Mouse (Mus musculus): ENCODE results near the gene Agpat2. TPM values are rescaled to one million over a fixed set of nuclear protein-coding genes. Genes with fewer than 3 reads are reported as not detected.

Agpat2 gene
- polyA plus RNA-seq, 1 experiment from 2014 or later = 32.9 TPM

- Histone ChIP-seq H3K4me1 (ENCODE audit: insufficient read depth) (peaks cover 25% of the 10 kb centered on the region), H3K4me2 (no peak overlapping the region), H3K36me3 (ENCODE audit: insufficient read depth) (no peaks in the 10 kb centered on the region), H3K9me3 (ENCODE audit: low read depth, low read length) (no peaks in the 10 kb centered on the region), H3K27ac (ENCODE audit: low read depth) (no peak overlapping the region), H3K9ac (no peak overlapping the region), H3K27me3 (ENCODE audit: insufficient read depth, low read length) (no peaks in the 10 kb centered on the region), H3K4me3 (ENCODE audit: low read depth, low read length) (no peak overlapping the region)
- TF ChIP-seq CTCF (IDR thresholded peaks at IDR 0.05; ENCODE audit: low read depth) = no peak
- no peak for ATAC-seq (ENCODE audit: insufficient read depth)
- no peak for DNase-seq
- 78% methylated on average over 2 of the region's 2 CpGs for WGBS
Measured at GRCm38 (mm10) chr2:26552066-26552465, 52.2 kb downstream of the Agpat2 start.

GRCm38 (mm10) chr2:26551446-26551845 is 52.8 kb downstream of the Agpat2 start:
- Histone ChIP-seq H3K9me3 (ENCODE audit: low read depth, low read length) (no peaks in the 10 kb centered on the region), H3K27me3 (ENCODE audit: insufficient read depth, low read length) (no peaks in the 10 kb centered on the region), H3K4me2 (no peak overlapping the region), H3K4me3 (ENCODE audit: low read depth, low read length) (no peak overlapping the region), H3K9ac (no peak overlapping the region), H3K36me3 (ENCODE audit: insufficient read depth) (no peaks in the 10 kb centered on the region), H3K4me1 (ENCODE audit: insufficient read depth) (peaks cover 18% of the 10 kb centered on the region), H3K27ac (ENCODE audit: low read depth) (no peak overlapping the region; the same call in 1 of the 2 replicates)
- 67% methylated on average over 8 of the region's 8 CpGs for WGBS
- DNase-seq (no peak), ATAC-seq (ENCODE audit: insufficient read depth) (no peak)
- no peak for TF ChIP-seq CTCF (IDR thresholded peaks at IDR 0.05; ENCODE audit: low read depth)

- no peak overlapping the region for H3K4me3 ChIP-seq (ENCODE audit: low read depth, low read length)
- H3K9ac ChIP-seq = no peak overlapping the region
- WGBS = 51% methylated on average over 3 of the region's 3 CpGs
- peaks cover 17% of the 10 kb centered on the region for H3K4me1 ChIP-seq (ENCODE audit: insufficient read depth)
- H3K27me3 ChIP-seq (ENCODE audit: insufficient read depth, low read length) = no peaks in the 10 kb centered on the region
- ATAC-seq (ENCODE audit: insufficient read depth) (no peak), DNase-seq (no peak)
- no peak overlapping the region for H3K27ac ChIP-seq (ENCODE audit: low read depth)
- H3K9me3 ChIP-seq (ENCODE audit: low read depth, low read length) = no peaks in the 10 kb centered on the region
- H3K4me2 ChIP-seq = no peak overlapping the region
- no peaks in the 10 kb centered on the region for H3K36me3 ChIP-seq (ENCODE audit: insufficient read depth)
- TF ChIP-seq CTCF (IDR thresholded peaks at IDR 0.05; ENCODE audit: low read depth) = no peak
Measured at GRCm38 (mm10) chr2:26550777-26551176, 53.4 kb downstream of the Agpat2 start.

GRCm38 (mm10) chr2:26550205-26550604 is 54.0 kb downstream of the Agpat2 start:
- Histone ChIP-seq H3K27me3 (ENCODE audit: insufficient read depth, low read length) (no peaks in the 10 kb centered on the region), H3K27ac (ENCODE audit: low read depth) (no peak overlapping the region), H3K4me2 (no peak overlapping the region), H3K9me3 (ENCODE audit: low read depth, low read length) (no peaks in the 10 kb centered on the region), H3K4me1 (ENCODE audit: insufficient read depth) (peaks cover 17% of the 10 kb centered on the region), H3K9ac (no peak overlapping the region), H3K36me3 (ENCODE audit: insufficient read depth) (no peaks in the 10 kb centered on the region), H3K4me3 (ENCODE audit: low read depth, low read length) (no peak overlapping the region)
- WGBS = 39% methylated on average over 3 of the region's 3 CpGs
- peak; percentile 16; the same call in 1 of the 2 replicates for ATAC-seq (ENCODE audit: insufficient read depth)
- TF ChIP-seq CTCF (IDR thresholded peaks at IDR 0.05; ENCODE audit: low read depth) = no peak
- peak; percentile 65 for DNase-seq

GRCm38 (mm10) chr2:26549801-26550200 is 54.4 kb downstream of the Agpat2 start:
- DNase-seq = no peak
- no peak overlapping the region for H3K4me2 ChIP-seq
- no peaks in the 10 kb centered on the region for H3K9me3 ChIP-seq (ENCODE audit: low read depth, low read length)
- H3K27me3 ChIP-seq (ENCODE audit: insufficient read depth, low read length) = no peaks in the 10 kb centered on the region
- no peaks in the 10 kb centered on the region for H3K36me3 ChIP-seq (ENCODE audit: insufficient read depth)
- no peak overlapping the region for H3K4me3 ChIP-seq (ENCODE audit: low read depth, low read length)
- H3K9ac ChIP-seq = no peak overlapping the region
- TF ChIP-seq CTCF (IDR thresholded peaks at IDR 0.05; ENCODE audit: low read depth) = no peak
- WGBS = 55% methylated on average over 10 of the region's 10 CpGs
- peaks cover 17% of the 10 kb centered on the region for H3K4me1 ChIP-seq (ENCODE audit: insufficient read depth)
- H3K27ac ChIP-seq (ENCODE audit: low read depth) = no peak overlapping the region
- ATAC-seq (ENCODE audit: insufficient read depth) = no peak

- Histone ChIP-seq H3K27me3 (ENCODE audit: insufficient read depth, low read length) (no peaks in the 10 kb centered on the region), H3K9me3 (ENCODE audit: low read depth, low read length) (no peaks in the 10 kb centered on the region), H3K9ac (no peak overlapping the region), H3K27ac (ENCODE audit: low read depth) (0 out of 2 replicates have a peak overlapping the region, but pooled peaks have one; percentile 10), H3K36me3 (ENCODE audit: insufficient read depth) (no peaks in the 10 kb centered on the region), H3K4me3 (ENCODE audit: low read depth, low read length) (no peak overlapping the region), H3K4me1 (ENCODE audit: insufficient read depth) (peaks cover 17% of the 10 kb centered on the region), H3K4me2 (no peak overlapping the region)
- ATAC-seq (ENCODE audit: insufficient read depth) = peak; percentile 53; the same call in 1 of the 2 replicates
- peak; percentile 42 for DNase-seq
- TF ChIP-seq CTCF (IDR thresholded peaks at IDR 0.05; ENCODE audit: low read depth) = peak; percentile 56
- 20% methylated on average over 2 of the region's 2 CpGs for WGBS
Measured at GRCm38 (mm10) chr2:26547481-26547880, 56.7 kb downstream of the Agpat2 start.

- H3K4me3 ChIP-seq (ENCODE audit: low read depth, low read length) = no peak overlapping the region
- TF ChIP-seq CTCF (IDR thresholded peaks at IDR 0.05; ENCODE audit: low read depth) = no peak
- no peaks in the 10 kb centered on the region for H3K27me3 ChIP-seq (ENCODE audit: insufficient read depth, low read length)
- DNase-seq (peak; percentile 54), ATAC-seq (ENCODE audit: insufficient read depth) (no peak)
- peaks cover 6% of the 10 kb centered on the region for H3K4me1 ChIP-seq (ENCODE audit: insufficient read depth)
- WGBS = 57% methylated on average over 3 of the region's 3 CpGs
- H3K4me2 ChIP-seq = no peak overlapping the region
- no peaks in the 10 kb centered on the region for H3K9me3 ChIP-seq (ENCODE audit: low read depth, low read length)
- no peaks in the 10 kb centered on the region for H3K36me3 ChIP-seq (ENCODE audit: insufficient read depth)
- H3K27ac ChIP-seq (ENCODE audit: low read depth) = no peak overlapping the region
- no peak overlapping the region for H3K9ac ChIP-seq
Measured at GRCm38 (mm10) chr2:26544265-26544664, 60.0 kb downstream of the Agpat2 start.

- Histone ChIP-seq H3K4me1 (ENCODE audit: insufficient read depth) (peaks cover 6% of the 10 kb centered on the region), H3K27me3 (ENCODE audit: insufficient read depth, low read length) (no peaks in the 10 kb centered on the region), H3K9me3 (ENCODE audit: low read depth, low read length) (no peaks in the 10 kb centered on the region), H3K4me3 (ENCODE audit: low read depth, low read length) (no peak overlapping the region), H3K27ac (ENCODE audit: low read depth) (no peak overlapping the region), H3K36me3 (ENCODE audit: insufficient read depth) (no peaks in the 10 kb centered on the region), H3K4me2 (no peak overlapping the region), H3K9ac (no peak overlapping the region)
- ATAC-seq (ENCODE audit: insufficient read depth) = no peak
- no peak for DNase-seq
- 68% methylated on average over 8 of the region's 8 CpGs for WGBS
- TF ChIP-seq CTCF (IDR thresholded peaks at IDR 0.05; ENCODE audit: low read depth) = no peak
Measured at GRCm38 (mm10) chr2:26543768-26544167, 60.4 kb downstream of the Agpat2 start.

Data from lung, embryonic 14.5 days (tissue).